Mouse (Mus musculus) ZHBTc4 (cell line): Measurements from ENCODE around the gene Nkd1.

Source experiments
- DNase-seq: peaks from one replicate; pipeline ENCODE4 v3.0.0-alpha.2; 2011; ENCODE audit warnings: low read depth, low spot score

Nkd1 gene

DNA sequence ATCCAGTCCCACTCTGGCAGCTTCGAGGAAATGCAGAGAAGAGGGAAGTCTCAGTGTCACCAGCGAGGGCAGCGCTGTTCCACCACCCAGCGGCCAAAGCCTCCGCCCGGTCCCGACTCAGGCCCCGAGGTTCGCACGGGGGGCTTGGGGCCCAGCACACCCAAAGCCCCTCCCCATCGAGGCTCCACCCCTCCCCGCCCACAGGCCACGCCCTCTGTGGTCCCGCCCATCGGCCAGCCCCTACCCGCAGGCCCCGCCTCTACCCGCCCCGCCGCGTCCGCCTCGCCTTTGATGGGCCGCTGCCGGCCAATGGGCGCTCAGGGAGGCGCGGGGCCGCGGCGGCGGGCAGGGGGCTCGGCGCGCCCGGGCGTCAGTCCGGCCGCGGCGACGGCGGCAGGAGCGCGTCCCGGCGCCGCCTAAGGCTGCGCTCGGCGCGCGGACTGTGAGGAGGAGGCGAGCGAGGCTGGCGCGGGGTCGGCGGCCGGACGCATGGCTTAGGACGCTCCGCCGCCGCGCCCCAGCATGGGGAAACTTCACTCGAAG, at the start of gene Nkd1:
Nkd1 (plus strand) TSS at position 370 of the 543 bp plus-strand sequence.
- peak; percentile 88 for DNase-seq

DNA sequence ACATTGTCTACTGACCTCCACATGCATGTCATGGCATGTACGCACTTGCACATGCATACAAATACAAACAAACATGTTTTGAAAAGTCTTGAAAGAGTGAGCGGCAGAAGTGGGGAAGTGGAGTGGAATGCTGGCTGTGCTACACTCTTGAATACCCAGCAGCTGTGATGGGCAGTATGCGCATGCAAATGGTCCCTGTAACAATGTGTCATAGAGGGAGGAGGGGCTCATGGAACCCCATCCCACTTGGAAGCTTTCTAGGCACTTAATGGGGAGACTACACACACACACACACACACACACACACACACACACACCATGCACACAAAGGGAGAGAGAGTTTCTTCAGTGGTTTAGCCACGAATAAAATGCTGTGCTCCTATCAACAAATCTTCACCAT, 39.9 kb upstream of the Nkd1 start:
- no peak for DNase-seq

DNA sequence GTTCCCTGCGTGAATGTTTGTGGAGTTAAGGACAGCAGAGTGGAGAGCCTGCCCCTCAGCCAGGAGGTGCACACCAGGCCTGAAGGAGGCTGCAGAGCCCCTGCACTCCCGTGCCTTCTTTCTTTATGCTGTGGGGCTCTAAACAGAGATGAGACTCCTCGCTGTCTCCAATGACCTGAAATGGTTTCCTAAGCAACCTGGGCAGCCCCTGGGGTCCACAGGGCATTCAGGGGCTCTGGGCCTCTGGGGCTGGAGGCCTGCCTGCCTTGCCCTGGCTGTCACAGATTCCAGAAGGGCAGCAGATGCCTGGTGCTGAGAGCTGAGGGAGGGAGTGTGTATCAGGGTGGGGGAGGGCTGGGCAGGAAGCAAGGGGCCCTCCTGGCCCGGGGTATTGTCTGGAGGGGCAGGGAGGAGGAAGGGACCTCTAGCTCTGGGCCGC, 32.7 kb upstream of the Nkd1 start:
- DNase-seq, result no peak

DNA sequence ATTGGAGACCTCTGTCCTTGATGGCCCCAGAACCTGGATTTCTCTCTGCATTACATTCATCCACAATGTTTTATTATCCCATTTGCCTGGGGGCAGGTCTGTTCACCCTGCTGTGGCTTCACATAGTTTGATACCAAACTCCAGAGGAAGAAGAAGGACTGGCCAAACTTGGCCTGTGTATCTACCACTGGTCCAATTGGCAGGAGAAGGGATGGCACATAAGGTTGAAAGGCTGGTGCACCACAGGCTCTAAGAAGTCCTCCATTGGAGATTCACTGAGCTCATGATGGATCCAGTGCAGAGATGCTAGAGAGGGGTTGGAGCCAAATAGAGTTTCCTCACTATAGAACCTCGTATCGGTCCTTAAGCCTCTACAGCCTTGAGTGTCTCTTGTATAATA, 27.1 kb upstream of the Nkd1 start:
- DNase-seq, result no peak

DNA sequence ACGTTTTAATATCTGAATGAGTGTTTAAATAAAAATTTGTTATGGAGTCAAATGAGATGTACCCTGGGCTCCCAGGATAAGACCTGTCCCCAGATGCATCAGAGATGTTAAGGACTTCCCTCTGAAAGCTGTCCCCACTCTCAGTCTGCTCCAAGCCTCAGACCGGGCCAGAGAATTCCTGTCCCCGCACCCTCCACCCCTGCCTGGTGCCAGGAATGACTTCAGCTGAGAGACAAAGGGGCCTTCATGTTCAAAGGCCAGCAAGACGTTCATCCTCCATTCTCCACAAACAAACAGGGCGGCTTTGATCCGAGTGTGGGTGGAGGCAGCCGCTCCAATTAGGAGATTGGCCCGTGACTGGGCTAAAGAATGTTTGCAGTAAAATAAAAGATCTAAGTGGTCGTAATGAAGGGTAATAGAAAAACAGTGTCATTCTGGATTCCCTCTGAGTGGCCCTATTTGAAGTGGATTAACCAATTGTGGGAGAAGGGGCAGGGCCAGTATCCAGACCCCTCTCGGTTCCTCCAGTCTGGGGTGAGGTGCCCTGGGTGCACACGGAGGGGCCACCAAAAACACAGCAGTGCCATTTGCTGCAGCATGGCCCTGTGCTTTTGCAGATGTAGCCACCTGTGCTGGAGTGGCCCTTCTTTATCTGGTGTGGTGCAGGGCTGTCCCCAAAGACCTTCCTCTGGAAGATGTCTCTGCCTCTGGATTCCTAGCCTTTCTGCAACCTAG, 25.9 kb upstream of the Nkd1 start:
- DNase-seq, result peak; percentile 21

GRCm38 (mm10) chr8:88502143-88502542, 19.0 kb upstream of the Nkd1 start:
- DNase-seq, result no peak

DNA sequence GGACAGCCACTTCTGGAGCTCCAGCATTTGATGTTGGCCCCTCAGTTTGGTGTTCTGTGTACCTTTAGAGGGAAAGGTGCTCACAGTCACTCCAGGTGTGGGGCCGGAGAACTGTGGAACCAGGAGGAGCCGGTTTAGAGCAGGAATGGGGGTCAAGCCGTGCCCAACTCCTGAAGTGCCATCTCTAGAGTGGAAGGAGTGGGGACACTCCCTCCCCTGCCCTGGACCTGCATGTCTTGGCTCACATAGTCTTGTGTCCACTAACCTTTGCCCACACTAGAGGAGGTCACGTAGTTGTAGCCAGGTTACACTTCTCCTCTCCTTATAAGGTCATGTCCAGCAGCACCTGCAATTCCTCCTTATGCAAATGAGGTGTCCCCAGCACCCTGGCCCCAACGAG, 14.2 kb upstream of the Nkd1 start:
- no peak for DNase-seq

- no peak for DNase-seq
Observed at GRCm38 (mm10) chr8:88511061-88511460, 10.1 kb upstream of the Nkd1 start.

DNA sequence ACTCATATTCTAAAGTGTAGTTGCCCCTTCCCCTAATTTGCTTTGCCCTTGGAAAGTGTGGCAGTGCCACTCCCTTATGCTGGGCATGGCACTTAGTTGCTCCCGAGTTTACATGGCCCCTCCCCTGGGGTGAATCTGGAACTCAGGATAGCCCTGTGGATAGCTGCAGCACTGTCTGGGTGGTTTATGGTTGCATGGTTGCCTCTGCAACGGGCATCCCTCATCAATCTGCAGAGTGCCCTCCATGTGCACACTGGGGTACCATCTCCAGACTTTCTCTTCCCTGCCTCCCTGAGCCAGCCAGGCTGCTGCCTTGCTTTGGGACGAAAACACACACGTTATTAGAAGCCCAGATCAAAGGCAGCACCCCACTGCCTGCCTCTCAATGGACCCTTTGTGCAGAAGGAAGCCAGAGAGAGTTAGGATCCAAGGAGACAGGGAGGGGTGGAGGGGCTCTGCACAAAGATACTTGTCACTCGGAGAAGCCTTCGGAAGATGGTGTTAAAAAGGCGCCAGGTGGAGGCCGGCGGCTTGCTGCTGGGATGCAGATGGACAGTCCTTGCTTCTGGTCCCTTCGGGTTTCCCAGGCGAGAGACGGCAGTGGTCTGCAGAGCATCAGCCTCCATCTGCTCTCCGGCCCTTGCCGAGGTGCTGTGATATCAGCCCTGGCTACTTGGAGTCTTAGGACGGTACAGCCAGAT, 8.9 kb upstream of the Nkd1 start:
- DNase-seq, result no peak

DNA sequence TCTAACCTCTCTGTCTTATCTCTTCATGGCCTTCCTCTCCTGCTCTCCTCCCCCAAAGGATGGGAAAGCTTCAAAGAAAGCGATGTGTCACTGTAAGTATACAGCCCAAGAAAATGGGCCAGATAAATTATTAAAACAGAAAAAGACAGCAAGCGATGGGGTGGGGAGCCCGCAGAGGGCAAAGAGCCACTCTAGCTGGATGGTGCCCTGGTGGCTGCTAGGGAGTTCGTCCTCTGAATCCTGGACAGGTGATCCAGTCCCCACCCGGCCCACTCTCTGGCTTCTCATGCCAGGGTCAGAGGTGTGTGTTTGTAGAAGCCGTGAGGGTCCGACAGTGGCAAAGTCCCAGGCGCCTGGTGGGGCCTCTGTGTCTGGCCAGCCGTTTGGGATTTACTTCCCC, 3.1 kb upstream of the Nkd1 start:
- no peak for DNase-seq

GRCm38 (mm10) chr8:88520381-88520780, 773 bp upstream of the Nkd1 start:
- DNase-seq, result no peak

DNA sequence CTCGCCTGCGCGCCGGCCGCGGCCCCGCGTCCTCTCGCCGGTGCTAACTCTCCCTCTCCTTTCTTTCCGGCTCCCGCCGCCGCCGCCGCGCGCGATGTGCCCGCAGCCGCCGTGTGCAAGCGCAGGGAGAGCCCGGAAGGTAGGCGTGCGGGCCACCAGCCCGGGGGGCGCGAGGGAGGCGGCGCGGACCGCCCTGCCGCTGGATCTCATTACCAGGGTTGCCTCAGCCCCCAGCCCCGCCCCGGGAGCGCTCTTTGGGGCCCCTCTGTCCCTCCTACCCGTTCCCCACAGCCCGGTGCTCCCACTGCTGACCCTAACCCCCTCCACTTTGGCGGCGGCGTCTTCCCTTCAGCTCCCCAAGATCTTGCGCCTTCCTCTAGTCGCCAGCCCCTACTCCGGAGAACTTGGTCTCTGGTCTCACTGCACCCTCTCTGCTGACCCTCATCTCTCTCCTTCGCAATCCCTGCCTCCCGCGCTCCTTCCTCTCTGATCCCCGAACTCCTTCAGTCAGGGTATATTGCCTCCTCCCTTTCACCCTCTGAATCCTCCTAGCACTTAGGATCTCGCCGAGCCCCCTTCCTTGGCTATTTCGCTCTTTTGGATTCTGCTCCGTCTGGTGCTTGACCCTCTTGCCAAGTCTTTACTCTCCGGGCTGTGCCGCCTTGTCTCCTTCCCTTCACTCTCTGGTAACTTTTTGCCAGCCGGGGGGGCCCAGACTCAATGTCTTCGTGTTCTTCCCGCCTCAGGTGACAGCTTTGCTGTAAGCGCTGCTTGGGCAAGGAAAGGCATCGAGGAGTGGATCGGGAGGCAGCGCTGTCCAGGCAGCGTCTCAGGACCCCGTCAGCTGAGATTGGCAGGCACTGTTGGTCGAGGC, 624 bp downstream of the Nkd1 start:
- DNase-seq, result no peak

- DNase-seq, result no peak
Observed at GRCm38 (mm10) chr8:88522433-88523030, 1.4 kb downstream of the Nkd1 start.

GRCm38 (mm10) chr8:88523621-88524020, 2.5 kb downstream of the Nkd1 start:
- no peak for DNase-seq

GRCm38 (mm10) chr8:88524132-88524531, 3.0 kb downstream of the Nkd1 start:
- no peak for DNase-seq

GRCm38 (mm10) chr8:88524851-88525250, 3.7 kb downstream of the Nkd1 start:
- DNase-seq, result no peak

DNA sequence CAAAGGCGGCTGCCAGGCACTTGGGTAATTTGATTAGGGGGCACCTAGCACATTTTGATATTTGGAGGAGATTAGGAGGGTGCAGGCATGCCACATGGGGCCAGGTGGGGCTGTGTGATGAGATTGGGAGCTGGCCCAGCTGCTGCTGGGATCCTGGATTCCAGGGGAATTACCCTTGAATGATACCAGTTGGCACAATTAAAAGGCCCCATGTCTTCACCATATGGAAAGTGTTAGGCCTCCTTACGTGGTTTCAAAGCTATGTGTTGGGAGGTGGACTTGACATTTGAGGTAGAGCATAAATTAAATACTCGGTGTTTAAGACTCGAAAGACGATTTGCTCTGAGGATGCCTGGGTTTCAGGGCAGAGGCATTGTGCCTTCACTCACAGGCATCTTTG, 5.1 kb downstream of the Nkd1 start:
- DNase-seq, result no peak

GRCm38 (mm10) chr8:88528186-88528585, 7.0 kb downstream of the Nkd1 start:
- DNase-seq, result no peak

DNA sequence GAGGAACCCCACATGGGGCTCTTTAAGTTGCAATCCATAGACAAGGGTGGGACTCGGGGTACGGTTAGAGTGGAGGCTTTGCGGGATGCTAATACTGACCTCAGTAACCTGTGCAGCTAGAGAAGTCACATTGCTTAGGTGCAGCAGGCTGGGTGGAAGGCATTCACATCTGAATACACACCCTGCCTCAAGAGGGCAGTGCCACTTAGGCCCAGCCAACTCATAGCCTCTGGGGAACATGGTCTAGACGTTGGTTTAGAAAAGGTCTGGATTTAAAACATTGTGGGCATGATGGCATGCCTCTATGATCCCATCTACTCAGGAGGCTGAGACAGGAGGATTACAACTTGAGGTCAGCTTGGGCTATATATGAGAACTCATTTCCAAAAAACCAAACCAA, 8.6 kb downstream of the Nkd1 start:
- no peak for DNase-seq

DNA sequence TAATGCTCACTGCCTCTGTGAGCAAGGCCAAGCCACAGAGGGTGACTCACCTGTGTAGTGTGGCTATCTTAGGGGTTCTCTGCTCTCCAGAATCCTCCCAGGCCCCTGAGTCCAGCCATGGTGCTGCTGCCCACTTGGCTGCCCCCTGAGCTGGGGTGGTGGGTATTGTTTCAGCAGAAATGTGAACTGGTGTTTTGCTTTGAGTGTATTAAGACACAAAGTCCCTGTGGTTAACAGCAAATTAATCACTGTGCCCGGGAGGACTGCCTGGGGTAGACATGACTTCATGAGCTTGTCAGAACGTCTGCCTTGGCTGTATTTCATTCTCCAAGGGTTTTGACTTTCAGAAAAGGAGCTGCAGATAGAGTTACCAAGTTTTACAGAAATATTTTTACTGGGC, 15.9 kb downstream of the Nkd1 start:
- no peak for DNase-seq
